Mouse (Mus musculus): ENCODE measurements around the gene Cacna1c. TPM values are rescaled to one million over a fixed set of nuclear protein-coding genes. Genes with fewer than 3 reads are reported as not detected.

The Cacna1c gene
- total RNA-seq, 2 experiments from 2014 or later, result 0.23 to 0.84 TPM

DNA sequence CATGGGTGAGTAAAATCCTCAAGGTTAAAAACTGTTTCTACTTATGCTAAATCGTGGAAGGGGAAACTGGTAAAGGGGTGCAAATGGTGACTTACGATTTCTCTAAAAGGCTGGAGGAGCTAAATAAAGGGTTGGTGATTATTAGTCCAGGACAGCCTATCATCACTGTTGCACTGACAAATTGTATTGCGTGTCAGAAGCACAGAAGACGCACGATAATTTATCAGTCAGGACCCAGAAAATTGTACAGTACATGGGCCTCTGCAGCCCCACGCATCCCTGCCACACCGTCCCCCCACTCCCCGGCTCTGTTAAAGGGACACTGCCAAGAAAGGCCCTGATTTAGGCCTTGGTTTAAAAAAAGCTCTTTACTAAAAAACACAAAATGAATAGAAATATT, 352.7 kb downstream of the Cacna1c start:
- ATAC-seq (replicated peaks; ENCODE audit: low FRiP score, poor library complexity, severe bottlenecking), result no peak

- no peak for ATAC-seq (replicated peaks; ENCODE audit: low FRiP score, poor library complexity, severe bottlenecking)
Observed at GRCm38 (mm10) chr6:118841892-118842291, 354.3 kb downstream of the Cacna1c start.

- no peak for ATAC-seq (replicated peaks; ENCODE audit: low FRiP score, poor library complexity, severe bottlenecking)
Observed at GRCm38 (mm10) chr6:118838919-118839915, 357.0 kb downstream of the Cacna1c start.

DNA sequence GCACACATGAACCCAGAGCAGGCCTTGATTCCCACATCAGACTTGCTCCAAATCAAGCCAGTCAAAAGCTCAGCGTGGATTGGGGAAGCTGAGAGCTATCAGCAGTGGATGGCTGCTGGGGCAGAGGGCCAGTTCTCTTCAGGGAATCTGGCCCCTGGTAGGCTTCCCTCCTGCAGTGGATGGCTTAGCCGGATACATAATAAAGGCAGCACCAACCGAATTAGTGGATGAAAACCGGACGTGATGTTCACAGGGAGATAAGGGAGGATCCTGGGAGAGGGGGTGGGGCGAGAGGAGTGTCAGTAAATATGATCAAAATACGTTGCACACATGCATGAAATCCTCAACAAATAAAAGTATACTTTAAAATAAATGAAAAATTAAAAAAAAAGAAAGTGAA, 359.5 kb downstream of the Cacna1c start:
- no peak for ATAC-seq (replicated peaks; ENCODE audit: low FRiP score, poor library complexity, severe bottlenecking)

GRCm38 (mm10) chr6:118834046-118834445, 362.2 kb downstream of the Cacna1c start:
- ATAC-seq (replicated peaks; ENCODE audit: low FRiP score, poor library complexity, severe bottlenecking), result no peak

DNA sequence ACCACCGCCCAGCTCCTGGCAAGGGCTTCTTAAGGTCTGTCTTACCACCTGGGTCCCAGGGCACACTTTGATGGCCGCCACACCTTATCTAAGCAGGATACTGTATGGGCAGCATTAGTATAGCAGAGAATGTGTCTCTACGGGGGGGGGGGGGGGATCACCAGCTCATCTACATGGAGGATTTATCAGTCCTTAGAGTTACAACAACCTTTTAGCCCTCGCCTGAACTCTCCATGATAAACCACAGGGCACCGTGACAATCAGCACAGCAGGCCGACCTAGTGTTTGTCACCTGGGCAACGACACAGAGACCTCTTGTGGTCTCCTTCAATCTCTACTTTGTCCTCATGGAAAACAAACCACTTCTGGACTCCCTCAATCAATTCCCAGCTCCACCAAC, 363.2 kb downstream of the Cacna1c start:
- no peak for ATAC-seq (replicated peaks; ENCODE audit: low FRiP score, poor library complexity, severe bottlenecking)

DNA sequence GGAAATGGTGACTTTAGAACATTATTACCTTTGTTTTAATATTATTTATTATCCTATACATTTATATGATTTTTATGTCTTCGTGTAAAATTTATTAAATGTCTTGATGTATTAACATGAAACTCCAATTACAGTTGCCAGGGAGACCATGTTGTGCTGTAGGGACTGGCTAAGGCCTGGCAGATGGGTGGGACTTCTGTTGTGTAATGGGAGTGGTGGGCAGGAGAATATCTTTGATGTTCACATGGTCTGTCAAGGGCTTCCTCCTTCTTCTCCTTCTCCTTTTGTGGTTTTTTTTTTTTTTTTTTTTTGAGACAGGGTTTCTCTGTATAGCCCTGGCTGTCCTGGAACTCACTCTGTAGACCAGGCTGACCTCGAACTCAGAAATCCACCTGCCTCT, 363.6 kb downstream of the Cacna1c start:
- ATAC-seq (replicated peaks; ENCODE audit: low FRiP score, poor library complexity, severe bottlenecking), result no peak

DNA sequence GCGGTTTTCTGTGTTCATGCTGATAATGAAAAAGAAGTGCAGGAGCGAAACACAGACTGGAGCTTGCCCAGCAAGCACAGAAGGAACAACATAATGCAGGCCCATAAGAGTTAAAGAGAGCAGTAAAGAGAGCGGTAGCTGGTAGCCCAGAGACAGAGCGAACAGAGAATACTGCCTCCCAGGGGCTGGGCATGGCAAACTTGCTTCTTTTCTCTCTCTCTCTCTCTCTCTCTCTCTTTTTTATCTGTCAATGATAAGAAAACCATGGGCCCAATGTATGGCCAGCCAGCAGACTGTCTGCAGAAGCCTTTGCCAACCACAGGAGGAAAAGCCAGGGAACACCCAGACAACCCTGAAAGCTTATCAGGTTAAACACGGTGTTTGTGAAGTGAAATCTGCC, 365.4 kb downstream of the Cacna1c start:
- no peak for ATAC-seq (replicated peaks; ENCODE audit: low FRiP score, poor library complexity, severe bottlenecking)

DNA sequence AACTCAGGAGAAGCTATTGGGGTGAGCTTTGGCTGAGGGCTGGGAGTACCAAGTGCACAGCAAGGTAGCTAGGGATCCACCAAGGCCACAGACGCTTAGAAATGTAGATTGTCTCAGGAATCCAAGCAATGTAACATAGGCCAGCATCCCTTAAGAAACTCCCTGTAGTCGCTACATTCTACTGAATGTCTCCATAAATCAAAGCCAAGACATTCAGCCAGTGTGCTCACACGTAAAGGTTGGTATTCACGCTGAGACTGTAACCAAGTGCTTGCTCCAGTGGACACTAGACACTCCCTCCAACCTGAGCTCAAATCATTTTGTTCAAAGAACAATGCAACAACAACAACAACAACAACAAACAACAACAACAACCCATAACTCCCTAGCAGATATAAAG, 368.0 kb downstream of the Cacna1c start:
- no peak for ATAC-seq (replicated peaks; ENCODE audit: low FRiP score, poor library complexity, severe bottlenecking)

- no peak for ATAC-seq (replicated peaks; ENCODE audit: low FRiP score, poor library complexity, severe bottlenecking)
Observed at GRCm38 (mm10) chr6:118827560-118827959, 368.7 kb downstream of the Cacna1c start.

DNA sequence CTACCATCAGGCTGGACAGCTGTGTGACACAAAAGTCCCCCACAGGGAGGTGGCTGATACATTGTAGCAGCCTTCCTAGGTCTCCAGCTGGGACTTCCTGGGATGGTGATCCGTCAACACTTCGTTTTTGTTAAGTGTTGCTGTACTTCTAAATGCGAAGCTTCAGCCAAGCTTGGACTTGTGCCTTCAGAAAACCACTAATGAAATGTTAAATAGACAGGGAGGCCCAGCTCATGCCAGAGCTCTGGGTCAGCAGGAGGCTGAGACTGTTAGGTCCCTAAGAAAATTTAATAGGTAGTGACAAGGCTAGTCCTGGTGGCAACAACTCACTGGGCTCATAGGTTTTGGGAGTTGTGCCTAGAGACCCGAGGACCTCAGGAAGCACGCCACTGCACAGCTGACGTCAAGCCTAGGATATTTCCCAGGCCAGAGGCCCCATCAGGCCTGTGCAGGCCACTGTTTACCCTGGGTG, 370.8 kb downstream of the Cacna1c start:
- ATAC-seq (replicated peaks; ENCODE audit: low FRiP score, poor library complexity, severe bottlenecking), result no peak

GRCm38 (mm10) chr6:118821536-118821935, 374.7 kb downstream of the Cacna1c start:
- no peak for ATAC-seq (replicated peaks; ENCODE audit: low FRiP score, poor library complexity, severe bottlenecking)

GRCm38 (mm10) chr6:118819657-118820056, 376.6 kb downstream of the Cacna1c start:
- no peak for ATAC-seq (replicated peaks; ENCODE audit: low FRiP score, poor library complexity, severe bottlenecking)

- ATAC-seq (replicated peaks; ENCODE audit: low FRiP score, poor library complexity, severe bottlenecking), result no peak
Observed at GRCm38 (mm10) chr6:118817928-118818503, 378.2 kb downstream of the Cacna1c start.

DNA sequence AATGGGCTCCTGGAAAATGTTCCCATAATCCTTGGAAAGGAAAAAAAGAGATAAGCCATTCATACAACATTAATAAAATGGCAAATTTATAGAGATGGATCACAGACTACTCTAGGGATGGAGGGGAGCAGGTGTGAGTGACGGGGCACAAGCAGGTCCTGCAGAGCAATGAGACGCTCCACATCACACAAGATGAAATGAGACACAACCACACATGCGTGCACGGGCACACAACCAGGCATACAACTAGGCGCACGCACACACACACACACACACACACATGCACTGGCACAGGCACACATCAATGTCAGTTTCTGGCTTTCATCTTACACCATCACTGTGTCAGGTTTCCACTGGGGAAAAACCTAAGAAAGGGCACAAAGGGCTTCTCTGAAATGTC, 380.0 kb downstream of the Cacna1c start:
- ATAC-seq (replicated peaks; ENCODE audit: low FRiP score, poor library complexity, severe bottlenecking), result no peak

- no peak for ATAC-seq (replicated peaks; ENCODE audit: low FRiP score, poor library complexity, severe bottlenecking)
Observed at GRCm38 (mm10) chr6:118812556-118812955, 383.7 kb downstream of the Cacna1c start.

DNA sequence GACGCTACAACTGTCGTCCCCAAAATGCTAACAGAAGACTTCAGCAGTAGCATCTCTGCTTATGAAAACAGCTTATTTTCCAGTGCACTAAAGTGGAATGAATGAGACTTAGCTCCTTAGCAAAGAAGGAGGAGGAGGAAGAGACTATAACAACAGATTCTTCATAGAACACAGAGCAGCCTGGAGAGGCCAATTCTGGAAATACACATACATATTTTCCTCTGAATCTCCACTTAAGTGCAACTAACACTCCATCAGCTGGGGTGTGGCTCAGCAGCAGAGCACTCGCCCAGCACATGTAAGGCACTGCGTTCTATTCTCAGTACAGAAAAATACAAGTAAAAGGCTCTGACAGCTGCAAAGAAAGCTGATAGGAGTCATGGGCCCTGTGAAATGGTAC, 384.2 kb downstream of the Cacna1c start:
- no peak for ATAC-seq (replicated peaks; ENCODE audit: low FRiP score, poor library complexity, severe bottlenecking)

GRCm38 (mm10) chr6:118810834-118811233, 385.4 kb downstream of the Cacna1c start:
- ATAC-seq (replicated peaks; ENCODE audit: low FRiP score, poor library complexity, severe bottlenecking), result no peak

DNA sequence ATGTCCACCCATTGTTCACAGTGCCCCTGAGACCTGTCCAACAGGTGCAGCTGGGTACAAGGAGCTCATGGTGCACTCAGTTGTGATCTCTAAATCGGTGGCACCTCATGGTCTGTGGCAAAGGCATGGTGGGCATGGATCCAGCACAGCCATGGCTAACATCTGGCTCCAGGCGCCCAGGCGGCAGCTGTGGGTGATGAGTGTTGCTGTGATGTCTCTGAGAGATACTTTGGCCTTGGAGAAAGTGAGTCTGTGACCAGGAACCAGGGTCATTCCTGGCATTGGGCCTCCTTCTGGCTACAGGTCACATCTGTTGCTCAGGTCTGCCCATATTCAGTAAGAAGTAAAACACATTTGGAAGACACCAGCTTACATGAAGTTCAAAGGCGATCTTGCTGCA, 391.1 kb downstream of the Cacna1c start:
- no peak for ATAC-seq (replicated peaks; ENCODE audit: low FRiP score, poor library complexity, severe bottlenecking)

- ATAC-seq (replicated peaks; ENCODE audit: low FRiP score, poor library complexity, severe bottlenecking), result no peak
Observed at GRCm38 (mm10) chr6:118802286-118802685, 393.9 kb downstream of the Cacna1c start.

- ATAC-seq (replicated peaks; ENCODE audit: low FRiP score, poor library complexity, severe bottlenecking), result no peak
Observed at GRCm38 (mm10) chr6:118796393-118796792, 399.8 kb downstream of the Cacna1c start.
